Mouse (Mus musculus) urinary bladder, postnatal 4 days (tissue): Measurements from ENCODE around the gene Ech1.

Experiments
- DNase-seq, 2 experiments: peaks; one replicate each; pipeline ENCODE4 v3.0.0; 2021 to 2022; ENCODE audit warnings: low spot score in 2 of 2

Gene Ech1

DNA sequence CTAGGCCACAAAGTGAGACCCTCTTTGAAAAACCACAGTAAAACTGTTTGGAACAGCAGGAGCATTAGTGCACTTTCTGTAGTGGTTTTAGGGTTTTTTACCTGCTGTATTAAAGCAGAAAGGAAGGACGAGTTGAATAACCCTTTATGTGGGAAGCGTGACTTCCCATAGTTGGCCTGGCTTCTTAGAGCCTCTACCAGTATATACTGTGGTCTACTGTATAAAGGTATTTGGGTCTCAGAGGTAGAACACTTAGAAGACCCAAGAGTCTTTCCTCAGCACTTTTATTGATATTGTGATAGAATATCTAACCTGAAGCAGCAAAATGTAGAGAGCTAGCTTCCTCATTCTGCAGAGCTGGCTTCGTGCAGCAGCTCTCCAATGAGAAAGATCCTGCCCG lies 5.4 kb upstream of the Ech1 start:
- no peak for DNase-seq

DNA sequence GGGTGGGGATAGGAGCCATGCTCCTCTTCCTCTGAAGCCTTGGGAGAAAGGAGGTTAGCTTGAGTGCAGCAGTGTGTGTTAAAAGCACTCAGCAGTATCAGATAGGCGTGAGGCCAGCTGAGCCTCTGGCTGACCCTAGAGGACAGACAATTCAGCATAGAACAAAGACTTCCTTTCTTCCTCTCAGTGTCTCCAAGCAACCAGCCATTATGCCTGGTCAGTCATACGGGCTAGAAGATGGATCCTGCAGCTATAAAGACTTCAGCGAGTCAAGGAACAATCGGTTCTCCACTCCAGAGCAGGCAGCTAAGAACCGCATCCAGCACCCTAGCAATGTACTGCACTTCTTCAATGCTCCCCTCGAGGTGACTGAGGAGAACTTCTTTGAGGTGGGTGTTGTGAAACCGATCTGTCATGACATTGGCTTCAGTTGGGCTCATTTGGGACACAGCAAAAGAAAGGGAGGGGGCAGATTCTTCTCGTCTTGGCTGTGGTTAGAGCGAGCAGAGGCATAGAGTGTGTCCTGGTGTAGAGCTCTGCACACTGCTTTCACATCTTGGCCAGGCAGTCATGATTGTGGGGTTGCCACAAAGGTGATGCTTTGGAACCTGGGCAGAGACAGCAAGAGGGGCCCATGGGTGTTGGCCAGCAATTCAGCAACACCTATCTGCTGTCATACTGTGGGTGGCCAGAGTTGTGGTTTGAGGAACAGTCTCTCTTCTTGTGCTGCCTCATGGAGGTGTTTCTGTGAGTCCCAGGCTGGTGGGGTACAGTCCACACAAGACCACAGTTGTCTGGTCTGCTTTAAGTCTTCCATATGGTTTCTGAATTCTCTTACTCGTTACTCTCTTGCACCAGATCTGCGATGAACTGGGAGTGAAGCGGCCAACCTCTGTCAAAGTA lies 4.4 kb upstream of the Ech1 start:
- DNase-seq: no peak

DNA sequence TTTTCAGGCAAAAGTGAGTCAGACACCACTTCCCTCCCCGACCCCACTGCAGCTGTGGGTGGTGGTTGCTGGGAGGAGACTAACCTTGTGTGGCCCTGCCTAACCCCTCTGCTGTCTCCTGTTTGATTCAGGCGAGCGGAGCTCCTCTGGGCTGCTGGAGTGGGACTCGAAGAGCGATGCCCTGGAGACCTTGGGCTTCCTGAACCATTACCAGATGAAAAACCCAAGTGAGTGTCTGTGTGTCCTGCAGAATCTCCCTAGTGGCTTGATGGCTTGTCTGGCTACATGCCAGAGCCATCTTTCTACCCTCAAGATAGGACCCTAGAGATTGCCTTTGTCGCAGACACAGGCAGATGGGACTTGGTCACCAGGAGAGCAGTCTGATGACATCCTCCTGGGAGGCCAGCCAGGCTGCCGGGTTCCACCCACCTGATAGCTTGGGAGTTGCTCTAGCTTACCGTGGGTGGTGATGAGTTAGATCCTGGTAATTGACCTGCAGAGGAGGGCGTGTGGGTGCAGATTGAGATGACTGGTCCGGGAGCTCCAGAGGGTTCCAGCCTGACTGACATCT lies 3.7 kb upstream of the Ech1 start:
- no peak for DNase-seq

DNA sequence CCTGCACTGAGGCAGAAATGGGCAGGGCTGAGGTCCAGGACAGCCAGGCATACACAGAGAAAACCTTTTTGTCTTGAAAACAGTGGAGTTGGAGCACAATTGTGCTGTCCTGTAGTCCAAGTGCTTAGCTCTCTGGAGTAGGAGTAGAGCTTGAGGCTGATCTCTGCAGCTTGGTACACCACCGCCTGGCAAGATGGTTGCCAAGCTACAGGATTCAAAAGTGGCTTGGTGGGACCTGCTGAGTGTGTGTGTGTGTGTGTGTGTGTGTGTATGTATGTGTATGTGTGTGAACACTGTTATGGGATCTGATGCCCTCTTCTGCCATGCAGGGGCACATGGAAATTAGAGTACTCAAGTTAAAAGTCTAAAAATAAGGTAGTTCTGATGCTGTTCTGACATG lies 2.5 kb upstream of the Ech1 start:
- DNase-seq: no peak

DNA sequence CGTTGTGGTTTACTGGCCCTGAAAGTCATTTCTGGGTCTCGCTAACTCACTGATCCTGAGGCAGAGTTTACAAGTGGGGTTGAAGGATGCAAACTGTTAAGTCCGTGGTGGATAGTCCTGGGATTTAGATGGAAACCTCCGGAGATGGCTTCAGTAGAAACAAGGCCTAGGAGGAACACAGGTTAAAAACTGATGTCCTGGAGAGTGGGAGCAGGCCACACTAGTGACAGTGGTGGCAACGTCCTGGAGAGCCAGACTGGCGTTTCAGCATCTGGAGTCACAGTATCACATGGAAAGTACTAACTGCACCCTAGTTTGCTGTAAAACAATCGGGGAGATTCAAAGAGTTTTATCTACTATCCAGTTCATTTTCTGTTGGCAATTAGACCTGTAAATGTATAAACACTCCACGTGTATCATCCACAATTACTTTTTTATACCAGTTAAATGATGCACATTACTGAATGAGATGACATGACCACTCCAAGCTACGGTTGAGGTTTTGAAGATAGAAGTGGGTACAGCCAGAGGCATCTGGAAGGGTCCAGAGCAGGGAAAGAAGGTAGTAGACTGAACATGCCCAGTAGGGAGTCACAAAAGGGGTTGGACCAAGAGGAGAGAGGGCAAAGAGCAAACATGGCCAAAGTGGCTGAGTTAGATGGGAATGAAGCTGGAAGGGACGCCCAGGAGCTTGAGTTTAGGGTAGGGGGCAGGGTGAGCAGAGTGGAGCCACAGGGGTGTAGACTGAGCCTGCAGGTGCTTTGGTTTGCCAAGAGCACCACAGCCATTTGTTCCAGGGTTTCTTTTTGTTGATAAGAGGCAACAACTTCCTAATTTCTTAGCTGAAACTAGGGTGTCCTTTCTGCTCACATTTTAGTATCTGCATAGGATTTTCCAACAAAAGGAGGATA lies 1.8 kb upstream of the Ech1 start:
- DNase-seq: no peak

DNA sequence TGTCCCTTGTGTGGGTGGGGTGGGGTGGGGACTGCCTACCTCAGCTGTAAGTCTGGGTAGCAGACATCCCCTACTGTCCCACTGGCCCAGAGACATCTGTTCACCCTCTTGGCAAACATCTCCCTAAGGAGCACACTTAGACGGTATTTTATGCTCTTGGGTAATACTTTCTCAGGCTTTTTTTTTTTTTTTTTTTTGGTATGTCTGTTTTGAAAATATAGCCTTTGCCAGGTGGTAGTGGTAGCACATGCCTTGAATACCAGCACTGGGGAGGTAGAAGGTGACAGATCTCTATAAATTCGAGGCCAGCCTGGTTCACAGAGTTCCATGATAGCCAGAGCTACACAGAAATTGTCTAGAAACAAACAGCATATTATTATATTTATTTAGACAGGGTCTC lies 1.1 kb upstream of the Ech1 start:
- no peak for DNase-seq

DNA sequence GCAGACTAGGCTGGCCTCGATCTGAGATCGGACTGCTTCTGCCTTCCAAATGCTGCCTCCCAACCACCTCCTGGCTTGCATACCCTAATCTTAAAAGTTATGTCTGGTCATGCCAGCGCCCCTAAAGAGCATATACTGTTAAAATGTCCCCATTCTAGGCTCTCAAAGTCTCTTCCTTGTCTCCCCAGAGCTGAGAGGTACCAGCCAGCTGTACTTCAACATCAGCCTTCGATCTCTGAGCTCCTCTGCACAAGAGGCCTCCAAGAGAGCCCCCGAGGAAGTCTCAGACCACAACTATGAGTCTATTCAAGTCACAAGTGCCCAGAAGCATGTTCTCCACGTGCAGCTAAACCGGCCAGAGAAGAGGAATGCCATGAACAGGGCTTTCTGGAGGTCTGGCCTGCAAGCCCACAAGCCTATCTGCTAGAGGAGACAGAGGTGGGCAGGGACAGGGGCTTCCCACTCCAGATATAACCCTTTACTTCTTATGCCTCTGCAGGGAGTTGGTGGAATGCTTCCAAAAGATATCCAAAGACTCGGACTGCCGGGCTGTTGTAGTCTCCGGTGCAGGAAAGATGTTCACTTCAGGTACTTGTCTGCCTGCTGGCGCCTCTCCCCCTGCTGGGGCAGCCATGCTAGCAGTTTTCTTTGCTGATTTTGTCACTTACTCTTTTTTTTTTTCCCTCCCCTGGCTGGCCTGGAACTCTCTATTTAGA lies 827 bp downstream of the Ech1 start:
- peak in 1 of 2 experiments; percentile 45 for DNase-seq

DNA sequence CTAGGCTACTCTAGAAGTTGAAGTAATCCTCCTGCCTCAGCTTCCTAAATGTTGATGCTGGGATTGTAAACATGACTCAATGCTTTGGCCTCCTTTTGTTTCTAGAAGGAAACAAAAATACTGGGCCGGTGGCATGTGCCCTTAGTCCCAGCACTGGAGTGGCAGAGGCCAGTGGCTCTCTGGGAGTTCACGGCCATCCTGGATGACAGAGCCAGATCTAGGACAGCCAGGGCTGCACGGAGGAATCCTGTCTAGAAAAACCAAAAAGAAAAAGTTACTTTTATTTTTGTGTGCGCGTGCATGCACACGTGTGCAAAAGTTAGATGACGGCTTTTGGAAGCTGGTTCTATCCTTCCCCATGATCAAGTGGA lies 1.4 kb downstream of the Ech1 start:
- no peak for DNase-seq

DNA sequence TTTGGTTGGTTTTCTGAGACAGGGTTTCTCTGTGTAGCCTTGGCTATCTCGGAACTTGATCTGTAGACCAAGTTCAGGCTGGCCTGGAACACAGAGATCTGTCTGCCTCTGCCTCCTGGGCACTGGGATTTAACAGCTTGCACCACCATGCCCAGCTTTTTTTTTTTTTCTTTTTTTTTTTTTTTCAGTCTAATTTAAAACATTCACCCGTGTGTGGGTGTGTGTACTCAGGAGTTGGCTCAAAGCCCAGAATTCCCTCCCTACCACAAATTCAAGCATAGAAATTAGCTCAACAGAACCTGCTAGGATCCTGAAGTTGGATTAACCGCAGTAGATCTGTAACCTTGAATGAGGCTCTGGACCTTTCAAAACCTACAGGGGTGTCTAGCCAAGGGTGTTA lies 2.3 kb downstream of the Ech1 start:
- no peak for DNase-seq

DNA sequence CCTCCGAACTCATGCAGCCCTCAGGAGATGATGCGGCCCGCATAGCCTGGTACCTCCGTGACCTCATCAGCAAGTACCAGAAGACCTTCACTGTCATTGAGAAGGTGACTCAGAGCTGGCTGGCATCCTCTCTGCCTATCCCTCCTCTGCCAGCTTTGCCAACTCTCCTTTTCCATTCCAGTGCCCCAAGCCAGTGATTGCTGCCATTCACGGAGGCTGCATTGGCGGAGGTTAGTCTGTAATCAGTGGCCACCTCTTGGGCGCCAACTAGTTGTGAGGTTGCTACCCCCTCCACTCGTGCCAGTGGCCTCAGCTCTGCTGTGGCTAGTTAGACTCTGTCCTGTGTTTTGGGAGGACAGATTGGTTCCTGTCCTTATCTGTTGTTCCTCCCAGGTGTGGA lies 4.8 kb downstream of the Ech1 start:
- DNase-seq: no peak

DNA sequence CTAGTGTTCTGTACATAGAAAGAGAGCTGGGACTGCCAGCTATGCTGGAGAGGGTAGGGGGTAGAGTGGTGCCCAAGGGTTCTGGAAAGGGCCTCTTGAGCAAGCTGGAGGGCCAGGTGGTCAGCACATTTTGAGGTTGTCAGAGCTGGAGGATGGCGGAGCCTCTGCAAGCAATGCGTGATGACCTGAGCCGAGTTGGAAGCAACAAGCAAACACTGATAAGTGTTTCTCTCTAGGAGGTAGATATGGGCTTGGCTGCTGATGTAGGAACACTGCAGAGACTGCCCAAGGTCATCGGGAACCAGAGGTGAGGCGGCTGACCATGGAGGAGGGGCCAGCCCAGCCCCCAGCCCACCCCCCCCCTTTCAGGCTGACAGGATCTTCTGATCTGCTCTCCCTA lies 6.0 kb downstream of the Ech1 start:
- DNase-seq: no peak

DNA sequence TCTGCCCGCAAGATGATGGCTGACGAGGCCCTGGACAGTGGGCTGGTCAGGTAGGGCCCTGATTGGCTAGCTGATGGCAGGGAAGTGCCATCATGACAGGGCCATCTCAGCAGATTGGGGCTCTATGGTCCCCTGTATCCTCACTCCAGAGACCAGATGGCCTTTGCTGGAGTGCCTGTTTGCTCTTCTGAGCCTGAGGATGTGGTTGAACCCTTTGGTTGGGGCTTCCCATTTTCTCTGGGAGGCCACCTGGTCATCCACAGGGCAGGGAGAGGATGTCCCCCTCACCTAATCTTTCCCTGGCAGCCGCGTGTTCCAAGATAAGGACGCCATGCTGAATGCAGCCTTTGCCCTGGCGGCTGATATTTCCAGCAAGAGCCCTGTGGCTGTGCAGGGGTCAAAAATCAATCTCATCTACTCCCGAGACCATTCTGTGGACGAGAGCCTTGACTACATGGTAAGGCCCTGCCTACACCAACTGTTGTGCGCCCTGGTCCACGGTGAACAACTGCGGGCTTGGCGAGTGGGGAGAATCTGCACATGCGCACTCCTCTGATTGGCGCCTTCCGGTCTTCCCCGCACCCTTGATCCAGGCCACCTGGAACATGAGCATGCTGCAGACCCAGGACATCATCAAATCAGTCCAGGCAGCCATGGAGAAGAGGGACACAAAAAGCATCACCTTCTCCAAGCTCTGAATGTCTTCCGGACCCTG lies 6.6 kb downstream of the Ech1 start:
- DNase-seq: no peak

DNA sequence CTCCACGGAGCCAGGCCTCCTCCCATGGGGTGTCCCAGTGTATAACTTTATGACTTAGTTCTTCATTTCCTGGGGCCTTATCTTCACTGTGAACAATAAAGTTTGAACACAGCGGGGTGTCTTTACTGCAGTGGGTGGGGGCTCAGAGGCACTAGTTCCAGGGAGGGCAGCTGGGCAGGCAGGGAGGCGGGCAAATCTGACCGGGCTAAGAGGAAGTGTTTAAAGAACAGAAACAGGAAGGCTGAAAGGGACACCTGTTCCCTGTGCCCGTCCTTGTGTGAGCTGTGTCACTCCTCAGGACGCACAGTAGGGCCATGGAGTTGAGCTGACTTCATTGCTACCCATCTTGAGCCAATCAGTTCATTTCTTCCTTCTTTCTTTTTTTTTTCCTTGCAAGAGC lies 7.1 kb downstream of the Ech1 start:
- no peak for DNase-seq

DNA sequence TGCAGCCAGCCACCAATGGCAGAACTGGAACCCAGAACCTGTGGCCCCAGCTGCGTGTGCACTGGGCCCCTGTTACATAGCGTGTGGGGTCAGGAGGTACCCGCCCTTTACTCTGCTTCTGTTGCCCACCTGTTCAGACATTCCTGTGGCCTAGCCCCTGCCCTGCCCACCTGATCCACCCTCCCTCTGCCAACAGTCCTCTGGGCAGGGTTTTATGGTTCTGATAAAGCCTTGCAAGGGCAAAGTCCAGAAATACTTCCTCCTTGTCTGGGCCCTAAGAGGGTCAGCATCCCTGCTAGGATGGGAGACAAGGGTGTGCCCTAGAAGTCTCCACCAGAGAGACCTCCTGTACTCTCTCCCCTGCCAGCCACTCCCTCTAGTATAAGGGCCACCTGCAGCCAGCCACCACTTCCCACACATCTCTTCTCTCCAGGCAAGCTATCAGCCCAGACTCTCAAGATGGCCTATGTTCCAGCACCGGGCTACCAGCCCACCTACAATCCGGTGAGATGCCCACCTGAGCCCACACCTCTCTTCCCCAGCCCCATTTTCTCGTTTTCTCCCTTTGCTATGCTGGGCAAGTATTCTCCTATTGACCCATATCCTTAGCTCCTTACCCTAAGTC lies 8.8 kb downstream of the Ech1 start, which contains the start of gene Lgals4:
Lgals4 (plus strand) TSS at position 132 of the 625 bp plus-strand sequence.
- no peak for DNase-seq

DNA sequence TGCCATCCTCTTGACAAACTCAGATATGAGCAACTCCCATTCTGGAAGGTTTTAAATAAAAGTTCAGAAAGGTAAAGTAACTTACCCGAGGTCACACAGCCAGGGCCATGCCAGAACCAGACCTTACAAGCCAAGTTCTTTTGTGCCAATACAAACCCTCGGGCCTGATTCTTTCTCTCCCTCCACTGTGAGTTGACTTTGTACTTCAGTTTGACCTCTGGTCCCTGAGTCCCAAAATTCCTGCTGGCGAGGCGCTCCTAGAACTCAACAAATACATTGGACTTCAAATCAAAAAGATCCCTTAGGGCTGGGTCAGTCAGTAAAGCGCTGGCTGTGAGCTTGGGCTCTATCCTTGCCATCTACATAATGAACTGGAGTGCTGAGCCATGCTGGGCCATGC lies 11.9 kb downstream of the Ech1 start:
- no peak for DNase-seq

DNA sequence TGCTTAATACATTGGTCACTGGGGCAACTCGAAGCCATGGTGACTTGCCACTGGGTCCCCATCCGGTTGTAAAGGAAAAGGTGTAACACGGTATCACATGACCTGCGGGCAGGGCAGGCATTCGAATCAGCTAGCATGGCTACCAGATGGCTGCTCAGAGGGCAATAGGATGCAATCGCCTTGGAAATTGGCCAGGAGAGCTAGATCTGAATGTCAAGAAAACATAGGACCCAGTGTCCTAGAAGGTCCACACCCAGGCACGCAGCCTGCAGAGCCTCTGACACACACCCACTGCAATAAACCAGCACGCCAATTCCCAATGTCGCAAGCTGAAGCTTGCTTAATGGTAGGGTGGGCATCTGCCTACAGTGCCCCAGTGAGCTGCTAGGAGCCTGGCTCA lies 13.3 kb downstream of the Ech1 start:
- DNase-seq: no peak

DNA sequence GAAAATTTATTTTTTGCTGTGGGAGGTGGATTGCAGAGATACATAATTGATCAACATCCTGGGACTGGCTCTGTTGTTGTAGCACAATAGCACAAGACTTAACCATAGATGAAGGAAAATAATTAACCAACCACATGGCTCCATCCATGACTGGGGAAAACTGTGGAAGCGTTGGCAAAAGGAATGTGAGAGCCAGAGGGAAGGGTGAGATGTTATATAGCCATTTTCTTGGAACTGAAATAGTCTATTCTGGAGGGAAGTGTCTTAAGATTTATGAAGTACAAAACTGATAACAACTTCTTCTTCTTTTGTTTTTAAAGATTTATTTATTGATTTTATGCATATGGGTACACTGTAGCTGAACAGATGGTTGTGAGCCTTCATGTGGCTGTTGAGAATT lies 22.3 kb downstream of the Ech1 start:
- DNase-seq: no peak

DNA sequence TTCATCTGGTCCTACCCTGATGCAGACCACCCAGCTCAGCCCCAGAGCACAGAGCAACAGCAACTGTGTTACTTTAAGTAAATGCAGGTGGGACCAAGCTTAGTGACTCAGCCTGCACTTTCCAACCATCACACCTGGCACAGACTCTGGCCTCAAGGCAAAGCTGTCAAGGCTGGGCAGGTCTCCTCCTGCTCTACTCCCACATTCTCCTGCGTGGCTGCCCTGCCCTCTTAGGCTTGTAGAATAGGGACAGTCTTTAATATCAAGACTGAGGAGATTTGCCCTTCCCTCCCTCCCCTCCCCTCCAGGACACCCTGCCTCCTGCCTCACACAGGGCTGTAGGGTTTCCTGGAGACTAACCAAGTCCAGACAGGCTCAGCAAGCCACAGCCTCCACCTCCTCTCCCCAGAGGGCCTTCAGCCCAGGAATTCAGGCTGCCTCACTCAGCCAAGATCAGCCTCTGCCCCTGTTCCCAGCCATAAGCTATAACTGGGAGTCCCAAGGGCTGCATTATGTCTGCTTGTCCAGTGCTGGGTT lies 24.8 kb downstream of the Ech1 start:
- no peak for DNase-seq

DNA sequence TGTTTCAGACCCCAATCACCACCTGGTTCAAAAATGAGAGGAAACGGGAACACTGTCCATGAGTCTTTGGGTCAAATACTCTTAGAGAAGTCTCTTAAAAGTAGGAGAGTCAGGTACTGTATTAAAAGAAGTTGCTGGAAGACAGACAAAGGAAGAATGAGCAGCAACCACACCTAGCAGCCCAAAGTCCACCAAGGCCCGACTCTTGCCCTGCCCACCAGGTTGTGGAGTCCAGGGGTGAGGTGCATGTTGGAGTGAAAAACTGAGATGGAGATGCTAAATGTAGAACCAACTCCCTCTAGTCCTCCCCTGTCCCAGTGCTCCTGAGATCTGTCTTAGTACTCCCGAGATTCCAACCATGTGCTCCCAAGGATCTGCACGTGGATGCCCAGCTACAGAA lies 25.6 kb downstream of the Ech1 start:
- no peak for DNase-seq

DNA sequence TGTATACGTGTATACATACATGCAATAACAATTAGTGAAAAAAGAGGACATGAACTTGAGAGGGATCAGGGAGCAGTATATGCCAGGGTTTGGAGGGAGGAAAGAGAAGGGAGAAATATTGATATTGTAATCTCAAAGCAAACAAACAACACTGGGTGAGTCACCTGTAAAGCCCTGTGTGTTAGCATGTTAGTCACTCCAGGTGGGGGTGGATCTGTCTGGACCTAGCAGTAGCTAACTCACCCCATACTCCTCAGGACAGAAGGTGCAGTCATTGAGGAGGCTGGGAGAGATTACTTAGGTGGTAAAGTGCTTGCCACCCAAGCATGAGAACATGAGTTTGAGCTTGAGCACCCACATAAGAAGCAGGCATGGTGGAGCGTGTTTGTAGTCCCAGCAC lies 34.9 kb downstream of the Ech1 start:
- DNase-seq: no peak

DNA sequence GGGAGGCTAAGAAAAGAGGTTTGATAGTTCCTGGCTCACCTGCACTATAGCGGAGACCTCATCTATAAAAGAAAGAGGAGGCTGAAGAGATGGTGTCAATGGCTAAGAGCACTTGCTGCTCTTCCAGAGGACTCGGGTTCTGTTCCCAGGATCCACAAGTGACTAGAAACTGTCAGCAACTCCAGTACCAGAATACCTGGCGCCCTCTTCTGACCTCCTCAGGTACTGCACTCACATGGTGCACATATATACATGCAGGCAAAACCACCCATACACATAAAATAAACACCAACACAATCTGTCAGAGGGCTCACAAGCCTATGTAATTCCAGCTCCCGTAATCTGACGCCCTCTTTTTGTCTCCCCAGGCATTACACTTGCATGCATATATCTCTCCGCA lies 35.9 kb downstream of the Ech1 start:
- no peak for DNase-seq
